Mouse (Mus musculus): ENCODE results near the gene Atp6v0c. TPM values are rescaled to one million over a fixed set of nuclear protein-coding genes. Genes with fewer than 3 reads are reported as not detected.

Gene Atp6v0c
- polyA plus RNA-seq (2012) = 119 and 331 TPM in 2 replicates

DNA sequence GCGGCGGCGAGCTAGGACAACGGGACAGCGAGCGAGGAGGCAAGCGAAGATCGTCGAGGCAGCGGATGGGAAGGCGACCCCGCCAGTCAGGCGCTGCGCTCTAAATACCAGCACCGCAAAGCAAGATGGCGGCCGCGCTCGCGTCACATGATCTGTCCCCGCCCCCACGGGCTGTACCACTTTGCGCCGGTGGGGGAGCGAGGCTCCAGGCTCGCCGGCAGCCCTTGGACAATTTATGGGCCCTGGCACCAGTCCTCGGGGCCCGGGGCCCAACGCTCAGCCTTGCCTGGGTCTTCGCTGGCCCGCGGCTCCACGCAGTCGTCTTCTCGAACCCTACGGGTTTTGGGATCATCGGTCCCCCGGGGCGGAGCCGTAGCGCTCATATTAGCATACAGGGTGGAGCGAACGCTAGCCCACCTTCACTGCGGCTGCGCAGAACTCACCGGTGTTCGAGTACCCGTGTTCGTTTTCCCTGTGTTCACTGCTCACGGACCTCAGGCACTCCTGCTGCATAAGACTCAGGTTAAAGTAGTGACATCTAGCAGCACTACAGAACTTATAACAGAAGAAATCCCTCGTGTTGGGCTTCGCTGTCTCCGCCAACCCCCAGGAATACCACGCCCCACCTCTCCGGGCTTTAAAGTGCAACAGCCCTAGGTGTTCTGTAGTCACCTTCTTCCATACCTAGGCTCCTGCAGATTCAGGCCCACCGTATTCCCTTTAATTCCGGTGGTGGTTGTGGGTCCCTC lies at the start of gene Atp6v0c:
TSS of gene Atp6v0c (minus strand) at position 386 of the 749 bp plus-strand sequence.
- no peak for TF ChIP-seq GATA1 (IDR thresholded peaks at IDR 0.05; ENCODE audit: low read length)

- TF ChIP-seq GATA1 (IDR thresholded peaks at IDR 0.05; ENCODE audit: low read length) = no peak
These were observed 47.3 kb upstream of the Atp6v0c start for GRCm38 (mm10) chr17:24216836-24217235.

DNA sequence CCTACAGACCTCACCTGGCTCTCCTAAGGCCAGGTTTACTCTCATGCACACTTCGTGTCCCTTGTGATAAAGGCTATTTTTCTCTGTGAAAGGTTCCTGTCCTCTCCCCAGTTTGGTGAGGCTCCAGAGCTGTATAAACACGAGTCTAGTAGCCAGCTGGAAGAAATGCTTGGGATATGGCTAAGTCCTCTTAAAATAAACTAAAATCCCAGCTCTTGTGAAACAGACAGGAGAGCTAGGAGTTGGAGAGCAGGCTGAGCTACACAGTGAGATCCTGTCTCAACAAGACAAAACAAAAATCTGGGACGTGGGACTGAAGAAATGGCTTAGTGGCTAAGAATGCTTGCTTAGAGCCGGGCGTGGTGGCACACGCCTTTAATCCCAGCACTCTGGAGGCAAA lies 43.7 kb upstream of the Atp6v0c start:
- no peak for TF ChIP-seq GATA1 (IDR thresholded peaks at IDR 0.05; ENCODE audit: low read length)

DNA sequence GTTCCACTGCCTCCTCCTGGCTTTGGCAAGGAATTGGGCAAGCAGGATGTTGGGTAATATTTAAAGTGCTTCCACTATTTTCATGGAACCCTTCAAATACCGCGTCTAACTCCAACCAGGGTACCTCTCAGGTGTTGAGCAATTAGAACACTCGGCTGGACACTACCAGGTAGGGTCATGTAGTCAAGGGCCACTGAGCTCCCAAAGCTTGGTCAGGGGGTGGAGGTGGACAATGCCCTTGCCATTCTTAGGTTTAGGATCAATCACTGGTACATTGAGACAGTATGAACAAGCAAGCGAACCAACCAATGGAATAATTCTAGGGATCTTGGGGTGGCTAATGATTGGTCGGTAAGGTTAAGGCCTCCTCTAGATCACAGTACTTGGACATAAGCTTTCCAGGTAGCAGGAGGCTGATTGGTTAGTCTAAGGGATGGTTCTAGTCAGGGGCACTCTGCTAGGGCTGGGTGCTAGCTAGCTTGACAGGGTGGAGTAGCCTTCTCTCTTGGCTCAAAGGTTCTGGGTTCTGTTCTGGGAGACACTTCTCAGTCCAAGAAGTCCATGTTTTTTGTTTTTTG lies 43.0 kb upstream of the Atp6v0c start:
- no peak for TF ChIP-seq GATA1 (IDR thresholded peaks at IDR 0.05; ENCODE audit: low read length)

DNA sequence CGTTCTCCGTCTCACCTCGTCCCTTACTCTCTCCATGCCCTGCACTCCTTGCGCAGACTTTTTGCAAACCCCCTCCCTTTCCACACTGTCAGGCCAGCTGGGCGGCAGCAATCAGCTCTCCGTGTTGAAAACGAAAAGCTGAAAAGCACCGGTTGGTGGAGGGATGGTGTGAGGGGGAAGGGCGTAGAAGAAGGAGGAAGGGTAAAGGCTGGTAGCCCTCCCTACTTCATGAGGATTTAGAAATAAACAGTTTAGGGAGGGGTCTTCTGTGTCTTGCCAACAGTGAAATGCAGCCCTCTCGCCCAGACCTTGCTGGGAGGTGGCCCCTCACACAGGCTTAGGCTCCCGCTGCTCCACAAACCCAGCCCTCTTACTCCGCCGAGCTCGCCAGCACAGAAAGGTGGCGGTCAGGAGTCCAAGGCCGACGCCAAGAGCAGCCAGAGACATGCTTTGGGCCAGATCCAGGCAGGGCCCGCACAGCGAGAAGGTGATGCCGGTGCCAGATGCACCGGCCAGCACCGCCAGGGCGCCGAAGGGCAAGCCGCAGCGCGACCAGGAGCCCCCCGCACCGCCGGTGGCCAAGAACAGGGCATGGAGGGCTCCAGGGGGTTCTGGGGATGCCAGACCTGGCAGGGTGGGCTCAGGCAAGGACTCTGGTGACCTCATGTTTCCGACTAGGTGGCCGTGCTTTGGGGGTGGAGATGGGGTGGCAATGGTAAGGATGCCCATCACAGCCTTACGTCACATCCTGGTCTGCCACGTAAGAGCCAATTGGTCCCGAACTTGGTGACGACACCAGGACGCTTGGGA lies 42.3 kb upstream of the Atp6v0c start:
- TF ChIP-seq GATA1 (IDR thresholded peaks at IDR 0.05; ENCODE audit: low read length) = no peak

DNA sequence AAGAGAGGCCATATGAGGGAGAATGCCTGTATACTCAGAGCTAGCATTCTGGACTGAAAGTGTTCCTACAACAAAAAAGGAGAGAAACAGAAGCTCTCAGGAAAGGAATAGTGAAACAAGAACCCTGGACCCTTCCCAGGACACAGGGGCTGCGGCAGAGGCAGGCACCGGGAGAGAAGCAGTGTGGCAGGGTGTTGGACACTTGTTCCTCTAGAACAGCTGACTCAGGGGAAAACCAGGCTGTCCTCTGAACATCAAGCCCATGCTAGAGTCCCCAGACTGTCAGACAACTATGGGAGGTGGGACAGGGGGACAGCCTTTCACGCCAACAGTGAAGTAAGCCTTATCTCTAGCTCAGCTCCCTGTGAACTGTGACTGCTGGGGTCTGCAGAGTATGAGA lies 41.1 kb upstream of the Atp6v0c start:
- no peak for TF ChIP-seq GATA1 (IDR thresholded peaks at IDR 0.05; ENCODE audit: low read length)

- no peak for TF ChIP-seq GATA1 (IDR thresholded peaks at IDR 0.05; ENCODE audit: low read length)
These were observed 40.4 kb upstream of the Atp6v0c start for GRCm38 (mm10) chr17:24209916-24210240.

DNA sequence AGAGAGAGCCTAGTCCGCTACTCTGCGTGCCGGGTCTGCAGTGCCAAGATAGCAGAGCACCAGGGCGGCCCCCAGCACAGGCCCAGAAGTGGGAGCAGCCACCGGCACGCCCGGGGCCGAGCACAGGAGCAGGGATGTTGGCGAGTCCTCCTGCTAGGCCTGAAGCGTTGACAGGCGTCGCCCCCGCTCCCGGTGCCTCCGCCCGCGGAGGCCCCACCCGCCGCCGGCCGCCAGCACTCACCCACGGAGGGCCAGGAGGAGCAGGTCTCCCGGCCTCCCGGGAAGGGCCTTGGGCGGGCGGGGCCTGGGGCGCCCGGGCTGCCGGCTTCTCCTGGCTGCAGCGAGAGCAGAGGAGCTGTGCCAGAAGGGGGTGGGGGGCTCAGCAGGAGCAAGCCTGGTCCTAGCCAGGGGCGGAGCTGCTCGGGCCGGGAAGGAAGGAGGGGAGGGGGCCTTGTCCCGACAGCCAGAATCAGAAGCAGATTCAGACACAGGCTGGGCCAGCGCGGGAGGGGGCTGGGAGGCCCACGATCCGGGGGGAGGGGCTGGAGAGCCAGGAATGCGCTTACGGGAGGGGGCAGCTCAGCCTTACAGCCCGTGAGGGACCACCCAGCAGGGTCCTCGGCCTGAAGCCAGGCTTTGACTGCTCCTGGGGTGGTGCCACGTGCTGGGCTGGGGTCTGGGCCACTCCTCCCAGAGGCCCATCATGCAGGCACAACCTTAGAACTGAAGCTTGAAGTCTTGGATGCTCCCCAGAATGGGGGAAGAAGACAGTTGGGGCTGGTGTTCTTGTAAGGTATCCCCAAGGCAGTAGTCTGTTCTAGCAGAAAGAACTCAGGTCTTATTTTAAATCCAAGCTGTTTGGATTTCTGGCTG lies 39.8 kb upstream of the Atp6v0c start, which contains the start of gene Ntn3:
TSS of gene Ntn3 (minus strand) at position 489 of the 873 bp plus-strand sequence.
- no peak for TF ChIP-seq GATA1 (IDR thresholded peaks at IDR 0.05; ENCODE audit: low read length)

GRCm38 (mm10) chr17:24208641-24209042 lies 39.1 kb upstream of the Atp6v0c start:
- no peak for TF ChIP-seq GATA1 (IDR thresholded peaks at IDR 0.05; ENCODE audit: low read length)

DNA sequence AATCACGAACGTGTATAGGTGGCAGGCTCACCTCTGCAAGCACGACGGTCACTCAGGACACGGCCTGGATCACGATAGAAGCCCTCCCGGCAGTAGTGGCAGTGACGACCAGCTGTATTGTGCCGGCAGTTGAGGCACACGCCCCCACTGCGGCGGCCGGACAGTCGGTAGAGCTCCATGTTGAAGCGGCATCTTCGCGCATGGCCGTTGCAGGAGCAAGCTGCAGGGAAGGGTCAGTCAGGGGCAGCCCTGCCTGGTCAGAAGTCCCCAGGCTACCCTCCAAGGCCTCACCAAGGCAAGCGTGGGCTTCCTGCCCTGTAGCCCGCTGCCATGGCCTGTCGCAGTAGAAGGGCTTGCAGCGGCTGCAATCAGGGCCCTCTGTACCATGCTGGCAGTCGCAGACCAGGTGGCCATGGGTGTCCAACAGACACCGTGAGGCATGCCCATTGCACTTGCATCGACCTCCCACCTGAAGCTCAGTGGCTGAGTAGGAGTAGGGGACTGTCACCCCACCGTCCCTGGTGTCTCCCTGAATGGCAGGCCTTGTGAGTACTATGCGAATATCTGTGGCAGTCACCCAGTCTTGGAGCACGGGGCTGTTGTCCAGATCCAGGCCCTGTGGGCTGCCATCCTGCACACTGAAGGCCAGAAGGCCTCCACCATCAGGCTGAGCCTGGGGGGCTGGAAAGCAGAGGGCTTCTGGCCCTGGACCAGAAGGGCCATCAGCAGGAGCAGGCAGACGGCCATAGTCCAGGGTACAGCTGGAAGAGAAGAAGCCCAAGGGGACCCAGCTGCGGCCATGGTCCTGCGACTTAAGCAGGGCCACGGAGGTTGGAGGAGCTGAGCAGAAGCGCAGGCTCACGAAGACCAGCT lies 38.5 kb upstream of the Atp6v0c start:
- no peak for TF ChIP-seq GATA1 (IDR thresholded peaks at IDR 0.05; ENCODE audit: low read length)

GRCm38 (mm10) chr17:24206451-24207351 lies 37.2 kb upstream of the Atp6v0c start:
- no peak for TF ChIP-seq GATA1 (IDR thresholded peaks at IDR 0.05; ENCODE audit: low read length)

- no peak for TF ChIP-seq GATA1 (IDR thresholded peaks at IDR 0.05; ENCODE audit: low read length)
These were observed 36.4 kb upstream of the Atp6v0c start for GRCm38 (mm10) chr17:24205908-24206361.

GRCm38 (mm10) chr17:24205284-24205888 lies 35.9 kb upstream of the Atp6v0c start, which contains the start of gene Tbc1d24:
Gene Tbc1d24, minus strand, starts transcription at chr17:24205562.
- no peak for TF ChIP-seq GATA1 (IDR thresholded peaks at IDR 0.05; ENCODE audit: low read length)

All from G1E-ER4 (cell line).